Mouse (Mus musculus) limb, embryonic 14.5 days (tissue): ENCODE results near the gene Tmem8b. TPM values are rescaled to one million over a fixed set of nuclear protein-coding genes. Genes with fewer than 3 reads are reported as not detected.

Experiments used
- ATAC-seq: fragments of 200-750 bp; cut with Nextera tagmentation; 2 replicates; pipeline ENCODE4 v1.8.0; 2017; ENCODE audit warnings: low read depth, moderate number of reproducible peaks, moderate TSS enrichment; ENCODE audit not compliant: low FRiP score
- DNase-seq: peaks from one replicate; pipeline ENCODE4 v3.0.0-alpha.2; 2015; ENCODE audit warnings: low spot score
- H3K27ac ChIP-seq: fragments of 300-500 bp; sonication (generic); replicated peaks from 2 replicates; pipeline ENCODE4 v1.5.1; 2014; ENCODE audit warnings: low read depth, mild to moderate bottlenecking, low read length, moderate library complexity, mixed read lengths
- H3K27me3 ChIP-seq: fragments of 300-500 bp; sonication (generic); 2 replicates; pipeline ENCODE4 v1.6.1; 2014; ENCODE audit warnings: low read length, mixed read lengths; ENCODE audit not compliant: control insufficient read depth, insufficient read depth
- H3K36me3 ChIP-seq: fragments of 300-500 bp; sonication (generic); 2 replicates; pipeline ENCODE4 v1.6.1; 2014; ENCODE audit warnings: mild to moderate bottlenecking, low read length, moderate library complexity, mixed read lengths; ENCODE audit not compliant: control insufficient read depth, insufficient read depth
- H3K4me1 ChIP-seq: fragments of 300-500 bp; sonication (generic); 2 replicates; pipeline ENCODE4 v1.6.1; 2014; ENCODE audit warnings: antibody characterized with exemption, low read length, mixed read lengths; ENCODE audit not compliant: control insufficient read depth, insufficient read depth
- H3K4me2 ChIP-seq: fragments of 300-500 bp; sonication (generic); replicated peaks from 2 replicates; pipeline ENCODE4 v1.6.1; 2014; ENCODE audit warnings: low read depth, mild to moderate bottlenecking, low read length, moderate library complexity; ENCODE audit not compliant: severe bottlenecking
- H3K4me3 ChIP-seq: fragments of 300-500 bp; sonication (generic); replicated peaks from 2 replicates; pipeline ENCODE4 v1.5.1; 2014; ENCODE audit warnings: low read length
- H3K9ac ChIP-seq: fragments of 300-500 bp; sonication (generic); 2 replicates; pipeline ENCODE4 v1.6.1; 2014; ENCODE audit warnings: mild to moderate bottlenecking, low read depth, low read length, moderate library complexity; ENCODE audit not compliant: severe bottlenecking
- H3K9me3 ChIP-seq: fragments of 300-500 bp; sonication (generic); 2 replicates; pipeline ENCODE4 v1.6.1; 2016; ENCODE audit warnings: low read length; ENCODE audit not compliant: control insufficient read depth
- POLR2A ChIP-seq: fragments of 200-500 bp; IDR thresholded peaks from 2 replicates; pipeline ENCODE4 v1.8.0; 2012; ENCODE audit warnings: inconsistent platforms, mild to moderate bottlenecking, moderate library complexity, borderline replicate concordance; ENCODE audit not compliant: insufficient read depth, insufficient read length; ENCODE audit errors: extremely low read depth
- WGBS: fragments of 180-500 bp; shearing (Covaris S2); extraction: QIAGEN DNeasy Blood & Tissue Kit; methylation state at CpG from one replicate; pipeline ENCODE4 v1.1.7; 2014; 5-methylcytosine and 5-hydroxymethylcytosine counted together
- polyA plus RNA-seq, 2 experiments: library from polyadenylated mRNA; depleted of rRNA in 1 of 2; stranded (reverse) in 1 of 2; unstranded in 1 of 2; fragments of >200 nt; fragmentation: Nextera tagmentation in 1 of 2; extraction: Ambion mirVana in 1 of 2; gene quantifications; 2 replicates each; pipeline versions ENCODE4 v1.2.1 to v1.2.3; 2012 to 2014

The Tmem8b gene
- polyA plus RNA-seq, 2 experiments, result 3.8 to 16.0 TPM

DNA sequence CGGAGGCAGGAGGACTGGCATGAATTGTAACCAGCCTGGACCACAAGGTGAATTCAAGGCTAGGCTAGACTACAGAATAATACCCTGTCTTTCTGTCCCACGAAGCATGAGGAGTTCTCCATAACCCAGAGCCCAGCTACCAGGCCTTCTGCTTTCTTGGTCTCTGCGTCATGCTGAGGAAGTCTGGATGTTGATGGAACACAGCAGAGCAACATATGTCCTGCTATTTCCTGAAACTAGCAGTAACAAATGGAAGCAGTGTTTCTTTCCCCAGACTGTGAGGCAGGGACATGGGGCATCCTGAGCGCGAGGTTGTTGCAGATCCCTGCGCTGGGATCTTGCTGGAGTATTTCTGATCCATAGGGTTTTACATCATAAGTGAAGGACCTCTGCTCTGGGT lies 9.8 kb downstream of the Tmem8b start:
- ATAC-seq (no peak), DNase-seq (no peak)
- no peak overlapping the region for H3K27ac ChIP-seq
- 92% methylated on average over 6 of the region's 6 CpGs for WGBS
- no peak overlapping the region for H3K4me2 ChIP-seq
- no peaks in the 10 kb centered on the region for H3K27me3 ChIP-seq
- no peaks in the 10 kb centered on the region for H3K9me3 ChIP-seq
- H3K4me3 ChIP-seq, result no peak overlapping the region
- TF ChIP-seq POLR2A, result no peak
- no peak overlapping the region for H3K9ac ChIP-seq
- no peaks in the 10 kb centered on the region for H3K4me1 ChIP-seq
- H3K36me3 ChIP-seq, result peaks cover 53% of the 10 kb centered on the region

GRCm38 (mm10) chr4:43679416-43680043 lies 10.8 kb downstream of the Tmem8b start:
- TF ChIP-seq POLR2A, result no peak
- H3K36me3 ChIP-seq, result peaks cover 48% of the 10 kb centered on the region
- no peak overlapping the region for H3K9ac ChIP-seq
- no peaks in the 10 kb centered on the region for H3K4me1 ChIP-seq
- no peak for DNase-seq
- 89% methylated on average over 7 of the region's 7 CpGs for WGBS
- H3K9me3 ChIP-seq, result no peaks in the 10 kb centered on the region
- H3K4me3 ChIP-seq, result no peak overlapping the region
- H3K27ac ChIP-seq, result no peak overlapping the region
- no peak overlapping the region for H3K4me2 ChIP-seq
- no peak for ATAC-seq
- H3K27me3 ChIP-seq, result no peaks in the 10 kb centered on the region

DNA sequence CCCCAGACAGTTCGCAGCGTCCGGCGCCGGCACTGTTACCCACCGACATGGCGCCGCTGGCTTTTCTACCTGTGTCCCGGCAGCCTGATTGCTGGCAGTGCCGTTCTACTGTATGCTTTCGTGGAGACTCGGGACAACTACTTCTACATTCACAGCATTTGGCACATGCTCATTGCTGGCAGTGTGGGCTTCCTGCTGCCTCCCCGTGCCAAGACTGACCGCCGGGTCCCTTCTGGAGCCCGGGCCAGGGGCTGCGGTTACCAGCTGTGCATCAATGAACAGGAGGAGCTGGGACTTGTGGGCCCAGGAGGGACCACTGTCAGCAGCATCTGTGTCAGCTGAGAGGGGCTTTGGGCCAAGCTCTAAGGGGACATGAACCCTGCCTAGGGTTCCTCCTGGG lies 21.2 kb downstream of the Tmem8b start:
- peaks cover 50% of the 10 kb centered on the region for H3K36me3 ChIP-seq
- DNase-seq (no peak), ATAC-seq (no peak)
- no peak overlapping the region for H3K4me3 ChIP-seq
- no peak for TF ChIP-seq POLR2A
- no peaks in the 10 kb centered on the region for H3K27me3 ChIP-seq
- no peak overlapping the region for H3K4me2 ChIP-seq
- H3K9ac ChIP-seq, result no peak overlapping the region
- no peaks in the 10 kb centered on the region for H3K4me1 ChIP-seq
- WGBS, result 94% methylated on average over 17 of the region's 17 CpGs
- H3K27ac ChIP-seq, result no peak overlapping the region
- H3K9me3 ChIP-seq, result no peaks in the 10 kb centered on the region

DNA sequence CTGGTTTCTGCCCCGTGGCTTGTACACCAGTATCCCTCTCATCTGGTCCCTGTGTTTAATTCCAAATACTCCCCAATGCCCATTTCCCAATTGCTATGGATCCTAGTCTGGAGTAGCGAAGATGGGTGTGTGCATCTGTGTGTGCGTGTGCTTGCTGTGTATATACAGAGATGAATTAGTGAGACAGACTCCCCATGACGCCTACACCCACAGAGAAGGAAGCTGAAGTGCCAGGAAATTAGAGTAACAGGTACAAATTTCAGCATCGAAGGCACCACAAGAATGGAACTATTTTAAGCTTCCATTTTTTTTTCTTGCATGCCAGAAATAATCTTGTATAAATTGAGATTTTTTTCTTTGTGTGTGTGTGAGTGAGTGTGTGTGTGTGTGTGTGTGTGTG lies 22.3 kb downstream of the Tmem8b start:
- no peak for DNase-seq
- H3K4me2 ChIP-seq, result no peak overlapping the region
- H3K4me3 ChIP-seq, result no peak overlapping the region
- H3K9me3 ChIP-seq, result no peaks in the 10 kb centered on the region
- 0 out of 2 replicates have a peak, but pooled peaks cover 3% of the 10 kb centered on the region for H3K4me1 ChIP-seq
- TF ChIP-seq POLR2A, result no peak
- 80% methylated on average over 5 of the region's 5 CpGs for WGBS
- no peak overlapping the region for H3K27ac ChIP-seq
- peaks cover 41% of the 10 kb centered on the region for H3K36me3 ChIP-seq
- H3K27me3 ChIP-seq, result no peaks in the 10 kb centered on the region
- H3K9ac ChIP-seq, result no peak overlapping the region
- no peak for ATAC-seq

GRCm38 (mm10) chr4:43693806-43694241 lies 25.1 kb downstream of the Tmem8b start:
- ATAC-seq (no peak), DNase-seq (no peak)
- H3K4me1 ChIP-seq, result 0 out of 2 replicates have a peak, but pooled peaks cover 3% of the 10 kb centered on the region
- H3K9me3 ChIP-seq, result no peaks in the 10 kb centered on the region
- 73% methylated on average over 5 of the region's 5 CpGs for WGBS
- no peak overlapping the region for H3K27ac ChIP-seq
- peaks cover 23% of the 10 kb centered on the region for H3K36me3 ChIP-seq
- H3K27me3 ChIP-seq, result no peaks in the 10 kb centered on the region
- H3K4me2 ChIP-seq, result no peak overlapping the region
- no peak overlapping the region for H3K9ac ChIP-seq
- no peak overlapping the region for H3K4me3 ChIP-seq
- no peak for TF ChIP-seq POLR2A
